Comparison of ENCODE assay signal across 22 mouse cellular contexts in the genomic region with DNA sequence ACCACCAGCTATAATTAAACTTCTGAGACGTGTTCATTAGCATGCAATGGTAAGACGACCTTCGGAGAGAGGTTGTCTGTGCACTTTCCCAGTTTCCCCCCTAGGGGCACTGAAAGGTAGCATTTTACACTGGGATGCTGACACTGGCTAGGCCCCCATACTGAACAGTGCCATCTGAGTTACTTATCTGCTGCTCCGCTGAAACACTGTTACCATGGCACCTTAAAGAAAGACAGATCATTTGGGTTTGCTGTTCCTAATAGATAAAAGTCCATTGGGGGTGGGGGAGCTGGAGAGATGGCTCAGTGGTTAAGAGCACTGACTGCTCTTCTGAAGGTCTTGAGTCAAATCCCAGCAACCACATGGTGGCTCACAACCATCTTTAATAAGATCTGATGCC. TPM values are rescaled to one million over a fixed set of nuclear protein-coding genes. Genes with fewer than 3 reads are reported as not detected.
A peak's percentile ranks its signal among the peaks of the same experiment; 100 is the strongest.
DNase-seq lines count a peak whose midpoint lies in the region; ATAC-seq lines count a peak whose summit lies in the region.
"Had no signal": no experiment of that assay in that cellular context is flagged by ENCODE, and none has a peak within 500 bp of the region (broad histone marks: within the 10 kb centered on the region; RNA-seq: fewer than 3 reads in every experiment).

No protein-coding gene starts in this region.

- no peaks in the 10 kb centered on the region for H3K9me3 ChIP-seq in liver, embryonic 12.5 days (replicated peaks)
- H3K9me3 ChIP-seq: embryonic facial prominence, embryonic 10.5 days; forebrain, embryonic 10.5 days; heart, embryonic 13.5 days; midbrain, embryonic 13.5 days had no signal

- H3K4me1 ChIP-seq in liver, embryonic 12.5 days: peaks cover 33% of the 10 kb centered on the region
- H3K4me1 ChIP-seq: hindbrain, embryonic 13.5 days; midbrain, embryonic 13.5 days; neural tube, embryonic 12.5 days had no signal

- no peaks in the 10 kb centered on the region for H3K36me3 ChIP-seq in liver, embryonic 12.5 days
- H3K36me3 ChIP-seq: embryonic facial prominence, embryonic 10.5 days; forebrain, embryonic 10.5 days; heart, embryonic 13.5 days; hindbrain, embryonic 13.5 days; midbrain, embryonic 13.5 days; neural tube, embryonic 12.5 days had no signal

- H3K27ac ChIP-seq in liver, embryonic 12.5 days: peak overlapping the region; percentile 57
- H3K27ac ChIP-seq: embryonic facial prominence, embryonic 10.5 days; forebrain, embryonic 10.5 days; heart, embryonic 13.5 days; hindbrain, embryonic 13.5 days; midbrain, embryonic 13.5 days; neural tube, embryonic 12.5 days had no signal

- H3K4me3 ChIP-seq in liver, embryonic 12.5 days: no peak overlapping the region
- H3K4me3 ChIP-seq: embryonic facial prominence, embryonic 10.5 days; forebrain, embryonic 10.5 days; heart, embryonic 13.5 days; hindbrain, embryonic 13.5 days; midbrain, embryonic 13.5 days; neural tube, embryonic 12.5 days had no signal

- peak; percentile 91 for ATAC-seq in liver, embryonic 12.5 days
- ATAC-seq in megakaryocyte progenitor cell, adult 5-6 weeks (replicated peaks; ENCODE audit: poor library complexity): peak; percentile 64
- ATAC-seq: inflammation-experienced regulatory T-cells, adult 6 months; midbrain, embryonic 13.5 days had no signal

- H3K9ac ChIP-seq in liver, embryonic 12.5 days: no peak overlapping the region
- H3K9ac ChIP-seq: heart, embryonic 13.5 days; hindbrain, embryonic 13.5 days; midbrain, embryonic 13.5 days; neural tube, embryonic 12.5 days had no signal

- intact Hi-C loops in left cerebral cortex, postnatal 14 days (cut with DNase I): loop anchor here (10.0 kb wide), 1 partner anchor 782 kb away; a partner anchor contains a TSS

- 0 out of 2 replicates have a peak, but pooled peaks cover 4% of the 10 kb centered on the region for H3K27me3 ChIP-seq in liver, embryonic 12.5 days (replicated peaks)
- H3K27me3 ChIP-seq: heart, embryonic 13.5 days; midbrain, embryonic 13.5 days; neural tube, embryonic 12.5 days had no signal

- DNase-seq in retina, postnatal 1 day: peak; percentile 24
- no peak for DNase-seq in retina, embryonic 14.5 days (ENCODE audit: low spot score)
- DNase-seq in left cerebral cortex, postnatal 14 days (ENCODE audit: low spot score in 2 of 2): no peak
- no peak for DNase-seq in spleen, postnatal 10 days (ENCODE audit: low spot score in 2 of 2)
- DNase-seq in layer of hippocampus, postnatal 25 days (ENCODE audit: extremely low spot score in 1 of 2, low spot score in 1 of 2): no peak
- DNase-seq: adrenal gland, adult 2 months; cerebellum, adult 18-20 months; gastrocnemius, postnatal 25 days; heart, adult 18-20 months; kidney, adult 18-20 months; layer of hippocampus, adult 9-11 months; lung, adult 2 months; lung, postnatal 14 days had no signal

- H3K4me2 ChIP-seq in liver, embryonic 12.5 days: 0 out of 2 replicates have a peak overlapping the region, but pooled peaks have one; percentile 6
- H3K4me2 ChIP-seq: heart, embryonic 13.5 days; hindbrain, embryonic 13.5 days; midbrain, embryonic 13.5 days; neural tube, embryonic 12.5 days had no signal

- WGBS in liver, embryonic 12.5 days (ENCODE audit: insufficient replicate concordance): 30% methylated on average over 4 of the region's 4 CpGs

RNA-seq across cellular contexts. Expression of a gene that starts 20.0 kb away (rescaled TPM):
- polyA plus RNA-seq in liver, embryonic 12.5 days (2016; fragmentation: Nextera tagmentation; extraction: Ambion mirVana): 16.9 and 17.9 TPM in 2 replicates
- total RNA-seq in megakaryocyte progenitor cell, adult 5-6 weeks (2015): 19.9 and 23.7 TPM in 2 replicates
- 20.1 and 22.8 TPM in 2 replicates for total RNA-seq in megakaryocyte progenitor cell, adult 5-6 weeks (2017)
- 10 to 100 TPM; 56.1 to 62.1 TPM for total RNA-seq in left cerebral cortex, postnatal 14 days (2021)
- total RNA-seq in layer of hippocampus, postnatal 25 days (2021): 10 to 100 TPM; 39.5 to 46.7 TPM
